Mouse (Mus musculus): ENCODE measurements around the gene Dpf3. TPM values are rescaled to one million over a fixed set of nuclear protein-coding genes. Genes with fewer than 3 reads are reported as not detected.

Gene Dpf3
- polyA plus RNA-seq, 1 experiment from 2014 or later = 29.4 TPM

DNA sequence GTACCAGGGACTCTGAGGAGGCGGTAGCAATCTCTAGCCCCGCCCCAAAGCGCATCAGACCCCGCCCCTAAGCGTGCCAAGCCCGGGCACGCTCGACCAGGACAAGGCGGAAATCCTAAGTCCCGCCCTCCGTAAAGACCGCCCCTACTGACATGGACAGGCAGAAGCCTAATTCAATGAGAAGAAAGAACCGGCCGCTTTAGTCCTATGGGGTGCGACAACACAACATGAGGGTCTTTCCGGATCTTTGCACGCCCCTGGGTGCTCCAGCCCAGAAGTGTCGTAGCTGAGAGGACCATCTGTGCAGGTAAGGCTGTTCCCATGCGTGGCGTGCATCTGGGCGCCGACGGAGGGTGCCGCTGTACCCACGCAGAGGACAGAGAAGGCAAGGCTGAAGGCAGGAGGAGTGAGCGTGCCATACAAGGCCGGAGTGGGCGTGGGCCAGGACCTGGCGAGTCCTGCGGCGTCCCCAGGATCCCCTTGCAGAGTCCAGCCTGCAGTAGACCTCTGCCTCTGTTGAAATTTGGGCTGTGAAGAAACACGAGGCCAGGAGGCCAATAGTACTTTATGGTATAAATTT lies 32.9 kb upstream of the Dpf3 start, which contains the start of gene Dcaf4:
Dcaf4 (plus strand) TSS at position 156 of the 580 bp plus-strand sequence.
- H3K4me1 ChIP-seq = peaks cover 50% of the 10 kb centered on the region
- H3K4me3 ChIP-seq = peak within 1 kb of the TSS; percentile 75
- H3K9me3 ChIP-seq = no peaks in the 10 kb centered on the region
- H3K27me3 ChIP-seq (ENCODE audit: insufficient read depth, poor library complexity, severe bottlenecking) = no peaks in the 10 kb centered on the region
- under 1% methylated on average over 32 of the region's 32 CpGs for WGBS
- DNase-seq (ENCODE audit: low spot score) = peak; percentile 99
- peak within 1 kb of the TSS; percentile 88 for H3K27ac ChIP-seq
- H3K36me3 ChIP-seq = no peaks in the 10 kb centered on the region

DNA sequence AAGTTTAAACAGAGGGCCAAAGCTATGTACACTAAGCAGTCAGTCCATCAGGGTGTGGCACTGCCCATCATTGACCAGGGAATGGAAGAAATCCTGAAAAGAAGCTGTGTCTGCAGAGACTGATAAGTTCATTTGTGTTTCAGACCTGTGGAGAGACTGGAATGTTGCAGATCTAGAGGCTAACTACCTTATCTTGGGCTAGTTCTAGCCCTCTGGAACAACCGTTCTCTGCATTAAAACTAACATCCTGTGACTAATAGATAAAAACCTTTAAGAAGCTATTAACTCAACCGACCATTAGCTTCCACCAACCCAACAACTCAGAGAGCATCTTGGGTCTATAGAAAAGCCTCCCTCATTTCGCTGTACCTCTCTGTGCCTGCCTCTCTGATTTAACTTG lies 30.1 kb upstream of the Dpf3 start:
- H3K27me3 ChIP-seq (ENCODE audit: insufficient read depth, poor library complexity, severe bottlenecking) = no peaks in the 10 kb centered on the region
- DNase-seq (ENCODE audit: low spot score) = no peak
- WGBS = 48% methylated on average over 3 of the region's 3 CpGs
- no peaks in the 10 kb centered on the region for H3K36me3 ChIP-seq
- no peak overlapping the region for H3K4me3 ChIP-seq
- H3K4me1 ChIP-seq = peaks cover 34% of the 10 kb centered on the region
- H3K27ac ChIP-seq = no peak overlapping the region
- no peaks in the 10 kb centered on the region for H3K9me3 ChIP-seq

- no peaks in the 10 kb centered on the region for H3K36me3 ChIP-seq
- no peak overlapping the region for H3K4me3 ChIP-seq
- 82% methylated on average over 4 of the region's 4 CpGs for WGBS
- peaks cover 16% of the 10 kb centered on the region; the same call in 1 of the 2 replicates for H3K4me1 ChIP-seq
- DNase-seq (ENCODE audit: low spot score) = no peak
- H3K27ac ChIP-seq = no peak overlapping the region
- H3K27me3 ChIP-seq (ENCODE audit: insufficient read depth, poor library complexity, severe bottlenecking) = no peaks in the 10 kb centered on the region
- H3K9me3 ChIP-seq = no peaks in the 10 kb centered on the region
These were observed 26.7 kb upstream of the Dpf3 start for GRCm38 (mm10) chr12:83514216-83514615.

DNA sequence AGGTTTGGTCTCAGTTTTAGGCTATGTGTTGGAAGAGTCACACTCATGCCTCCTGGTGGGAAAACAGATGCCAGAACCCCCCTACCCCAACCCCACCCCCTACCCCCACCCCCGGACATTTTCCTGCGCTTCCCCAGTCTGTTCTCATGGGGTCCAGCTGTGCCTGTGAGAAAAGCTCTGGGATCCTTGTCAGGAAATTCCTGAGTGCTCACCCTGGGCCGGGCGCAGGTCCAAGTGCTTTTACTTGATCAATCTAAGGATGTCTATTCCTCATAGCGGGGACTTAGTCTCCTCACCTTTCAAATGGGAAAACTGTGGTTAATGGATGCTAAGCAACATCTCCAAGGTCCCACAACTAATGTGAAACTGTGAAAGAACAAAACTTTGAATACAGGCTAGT lies 25.7 kb upstream of the Dpf3 start:
- H3K9me3 ChIP-seq = no peaks in the 10 kb centered on the region
- WGBS = 28% methylated on average over 5 of the region's 5 CpGs
- H3K36me3 ChIP-seq = no peaks in the 10 kb centered on the region
- DNase-seq (ENCODE audit: low spot score) = no peak
- no peak overlapping the region for H3K27ac ChIP-seq
- peaks cover 12% of the 10 kb centered on the region; the same call in 1 of the 2 replicates for H3K4me1 ChIP-seq
- H3K4me3 ChIP-seq = no peak overlapping the region
- no peaks in the 10 kb centered on the region for H3K27me3 ChIP-seq (ENCODE audit: insufficient read depth, poor library complexity, severe bottlenecking)

DNA sequence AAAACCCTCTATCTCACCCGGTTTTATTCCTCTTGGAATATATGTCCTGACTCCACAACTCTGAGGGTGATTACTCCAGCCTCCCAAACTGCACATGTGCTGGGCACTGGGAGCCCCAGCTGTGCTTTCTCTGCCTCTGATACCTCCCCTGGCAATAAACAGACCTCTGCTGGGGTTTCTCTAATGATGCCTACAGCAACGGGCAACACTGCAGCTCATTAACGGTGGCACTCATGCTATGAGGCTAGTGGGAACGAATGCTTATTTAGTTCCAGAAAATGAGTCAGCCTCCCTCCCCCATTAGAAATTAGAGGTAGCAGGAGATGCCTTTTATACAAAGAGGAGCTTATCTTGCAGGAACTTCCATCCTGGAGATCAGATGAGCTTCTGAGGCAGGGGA lies 25.3 kb upstream of the Dpf3 start:
- no peaks in the 10 kb centered on the region for H3K36me3 ChIP-seq
- no peak overlapping the region for H3K4me3 ChIP-seq
- 31% methylated on average over 4 of the region's 4 CpGs for WGBS
- H3K4me1 ChIP-seq = peaks cover 12% of the 10 kb centered on the region; the same call in 1 of the 2 replicates
- no peaks in the 10 kb centered on the region for H3K9me3 ChIP-seq
- H3K27ac ChIP-seq = no peak overlapping the region
- H3K27me3 ChIP-seq (ENCODE audit: insufficient read depth, poor library complexity, severe bottlenecking) = no peaks in the 10 kb centered on the region
- DNase-seq (ENCODE audit: low spot score) = no peak

- H3K36me3 ChIP-seq = no peaks in the 10 kb centered on the region
- no peak for DNase-seq (ENCODE audit: low spot score)
- no peaks in the 10 kb centered on the region for H3K27me3 ChIP-seq (ENCODE audit: insufficient read depth, poor library complexity, severe bottlenecking)
- H3K9me3 ChIP-seq = no peaks in the 10 kb centered on the region
- peaks cover 6% of the 10 kb centered on the region; the same call in 1 of the 2 replicates for H3K4me1 ChIP-seq
- no peak overlapping the region for H3K27ac ChIP-seq
- 67% methylated on average over 5 of the region's 5 CpGs for WGBS
- no peak overlapping the region for H3K4me3 ChIP-seq
These were observed 23.1 kb upstream of the Dpf3 start for GRCm38 (mm10) chr12:83510586-83510985.

GRCm38 (mm10) chr12:83506543-83506942 lies 19.0 kb upstream of the Dpf3 start:
- Histone ChIP-seq H3K9me3 (no peaks in the 10 kb centered on the region), H3K27ac (no peak overlapping the region), H3K4me3 (no peak overlapping the region), H3K4me1 (no peaks in the 10 kb centered on the region), H3K27me3 (ENCODE audit: insufficient read depth, poor library complexity, severe bottlenecking) (no peaks in the 10 kb centered on the region), H3K36me3 (no peaks in the 10 kb centered on the region)
- 78% methylated on average over 10 of the region's 10 CpGs for WGBS
- no peak for DNase-seq (ENCODE audit: low spot score)

DNA sequence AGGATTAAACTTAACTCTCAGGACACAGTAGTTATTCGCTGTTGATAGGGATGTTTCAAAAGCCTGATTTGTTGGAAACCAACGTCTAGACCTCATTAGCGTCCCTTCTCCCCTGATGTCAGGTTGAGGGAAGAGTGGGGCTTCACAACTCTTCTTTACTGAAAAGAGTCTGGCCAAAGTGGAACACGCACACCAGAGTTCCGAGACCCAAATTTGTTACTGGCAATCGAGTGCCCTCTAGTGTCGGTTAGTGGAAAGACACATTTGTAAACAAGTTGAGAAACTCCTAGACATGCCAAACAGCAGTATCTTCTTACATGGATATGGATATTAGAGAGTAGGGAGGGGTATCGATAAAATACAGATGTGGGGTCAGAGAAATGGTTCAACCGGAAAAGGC lies 14.7 kb upstream of the Dpf3 start:
- Histone ChIP-seq H3K27me3 (ENCODE audit: insufficient read depth, poor library complexity, severe bottlenecking) (no peaks in the 10 kb centered on the region), H3K4me1 (no peaks in the 10 kb centered on the region), H3K36me3 (no peaks in the 10 kb centered on the region), H3K4me3 (no peak overlapping the region), H3K27ac (0 out of 2 replicates have a peak overlapping the region, but pooled peaks have one; percentile 29), H3K9me3 (no peaks in the 10 kb centered on the region)
- DNase-seq (ENCODE audit: low spot score) = no peak
- WGBS = 7% methylated on average over 9 of the region's 9 CpGs

DNA sequence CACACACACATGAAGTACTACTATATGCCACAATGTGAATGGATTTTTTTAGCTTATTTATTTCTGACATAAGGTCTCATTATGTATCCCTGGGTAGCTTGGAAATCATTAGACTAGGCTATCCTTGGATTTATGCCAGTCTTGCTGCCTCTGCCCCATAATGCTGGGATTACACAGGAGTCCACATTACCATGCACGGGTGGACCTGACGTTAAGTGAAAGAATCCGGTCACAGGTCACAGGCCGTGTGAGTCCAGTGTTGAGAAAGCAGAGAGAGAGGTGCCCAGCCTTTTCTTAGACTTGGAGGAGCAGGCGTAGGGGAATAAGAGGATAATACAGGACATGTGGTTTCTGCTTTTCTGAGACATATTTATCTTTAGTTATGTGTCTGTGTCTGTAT lies 11.7 kb upstream of the Dpf3 start:
- Histone ChIP-seq H3K36me3 (no peaks in the 10 kb centered on the region), H3K4me1 (peaks cover 13% of the 10 kb centered on the region), H3K9me3 (no peaks in the 10 kb centered on the region), H3K4me3 (no peak overlapping the region), H3K27me3 (ENCODE audit: insufficient read depth, poor library complexity, severe bottlenecking) (no peaks in the 10 kb centered on the region), H3K27ac (no peak overlapping the region)
- no peak for DNase-seq (ENCODE audit: low spot score)
- 83% methylated on average over 5 of the region's 5 CpGs for WGBS

DNA sequence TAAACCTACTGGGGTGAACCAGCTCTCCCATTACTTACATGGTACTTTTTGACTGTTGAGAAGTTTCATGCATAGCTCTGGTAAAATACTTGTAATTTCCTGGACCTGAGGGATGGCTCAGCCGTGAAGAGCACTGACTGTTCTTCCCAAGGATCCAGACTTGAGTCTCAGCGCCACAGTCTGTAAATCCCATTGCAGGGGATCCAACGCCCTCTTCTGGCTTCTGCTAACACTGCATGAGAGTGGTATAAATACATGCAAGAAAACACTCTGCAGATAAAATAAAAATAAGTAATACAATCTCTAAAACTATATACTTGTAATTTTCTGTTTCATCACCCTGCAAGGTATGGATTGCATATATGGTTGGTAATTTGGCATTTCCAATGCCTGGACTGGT lies 10.4 kb upstream of the Dpf3 start:
- Histone ChIP-seq H3K36me3 (no peaks in the 10 kb centered on the region), H3K27me3 (ENCODE audit: insufficient read depth, poor library complexity, severe bottlenecking) (no peaks in the 10 kb centered on the region), H3K9me3 (no peaks in the 10 kb centered on the region), H3K27ac (no peak overlapping the region), H3K4me1 (peaks cover 23% of the 10 kb centered on the region), H3K4me3 (no peak overlapping the region)
- 79% methylated on average over 3 of the region's 3 CpGs for WGBS
- DNase-seq (ENCODE audit: low spot score) = no peak

DNA sequence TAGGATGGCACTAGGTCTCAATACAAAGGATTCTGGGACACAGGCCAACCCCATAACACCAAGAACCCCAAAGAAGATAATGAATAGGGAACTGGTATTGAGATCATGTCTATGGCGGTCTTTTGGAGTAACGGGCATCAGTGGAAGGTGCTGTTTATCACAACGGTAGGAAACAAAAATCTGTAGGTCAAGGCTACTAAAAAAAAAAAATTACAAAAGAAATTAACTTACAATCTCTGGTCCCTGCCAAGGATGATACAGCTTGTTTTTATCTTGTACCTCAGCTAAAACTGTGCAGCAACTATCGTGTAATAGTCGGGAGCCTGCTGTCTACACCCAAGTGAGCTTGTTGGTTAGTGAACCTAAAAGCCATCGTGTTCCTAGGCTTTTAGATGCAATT lies 9.2 kb upstream of the Dpf3 start:
- Histone ChIP-seq H3K9me3 (no peaks in the 10 kb centered on the region), H3K27ac (no peak overlapping the region), H3K27me3 (ENCODE audit: insufficient read depth, poor library complexity, severe bottlenecking) (no peaks in the 10 kb centered on the region), H3K36me3 (no peaks in the 10 kb centered on the region), H3K4me1 (peaks cover 26% of the 10 kb centered on the region), H3K4me3 (no peak overlapping the region)
- WGBS = 89% methylated on average over 6 of the region's 6 CpGs
- DNase-seq (ENCODE audit: low spot score) = no peak

DNA sequence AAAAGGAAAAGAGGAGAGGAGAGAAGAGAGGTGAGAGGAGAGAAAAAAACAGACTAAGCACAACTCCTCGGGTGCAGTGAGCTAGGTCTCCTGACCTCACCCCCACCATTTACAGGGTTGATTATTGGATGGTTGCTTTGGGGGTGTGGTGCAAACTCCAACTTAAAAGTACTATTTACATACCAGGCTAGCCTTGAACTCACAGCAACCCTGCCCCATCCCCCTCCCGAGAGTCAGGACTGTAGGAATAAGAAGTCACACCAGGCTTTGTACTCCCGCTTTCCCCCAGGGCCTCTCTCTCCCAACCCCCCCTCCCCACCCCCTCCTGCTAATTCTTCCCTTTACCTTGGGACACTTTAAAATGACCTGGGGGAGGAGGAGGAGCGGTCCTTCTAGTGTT lies 8.8 kb upstream of the Dpf3 start:
- Histone ChIP-seq H3K27ac (no peak overlapping the region), H3K4me3 (no peak overlapping the region), H3K36me3 (no peaks in the 10 kb centered on the region), H3K9me3 (peaks cover 2% of the 10 kb centered on the region), H3K27me3 (ENCODE audit: insufficient read depth, poor library complexity, severe bottlenecking) (no peaks in the 10 kb centered on the region), H3K4me1 (peaks cover 26% of the 10 kb centered on the region)
- no peak for DNase-seq (ENCODE audit: low spot score)
- WGBS = 84% methylated on average over 4 of the region's 4 CpGs

GRCm38 (mm10) chr12:83495961-83496282 lies 8.4 kb upstream of the Dpf3 start:
- H3K9me3 ChIP-seq = peaks cover 3% of the 10 kb centered on the region
- 56% methylated on average over 9 of the region's 9 CpGs for WGBS
- no peak overlapping the region for H3K4me3 ChIP-seq
- H3K27ac ChIP-seq = no peak overlapping the region
- H3K36me3 ChIP-seq = no peaks in the 10 kb centered on the region
- H3K27me3 ChIP-seq (ENCODE audit: insufficient read depth, poor library complexity, severe bottlenecking) = no peaks in the 10 kb centered on the region
- H3K4me1 ChIP-seq = peaks cover 26% of the 10 kb centered on the region
- DNase-seq (ENCODE audit: low spot score) = no peak
